Mouse (Mus musculus) heart, postnatal 4 days (tissue): ENCODE data around the gene Lypd5. TPM values are rescaled to one million over a fixed set of nuclear protein-coding genes. Genes with fewer than 3 reads are reported as not detected.

Source experiments
- DNase-seq: peaks from one replicate; pipeline ENCODE4 v3.0.0; 2021
- total RNA-seq, 2 experiments: library from RNA; stranded (reverse); gene quantifications; 2 replicates each; pipeline ENCODE4 v1.2.3; 2021

The Lypd5 gene
- total RNA-seq, 2 experiments from 2014 or later = not detected

DNA sequence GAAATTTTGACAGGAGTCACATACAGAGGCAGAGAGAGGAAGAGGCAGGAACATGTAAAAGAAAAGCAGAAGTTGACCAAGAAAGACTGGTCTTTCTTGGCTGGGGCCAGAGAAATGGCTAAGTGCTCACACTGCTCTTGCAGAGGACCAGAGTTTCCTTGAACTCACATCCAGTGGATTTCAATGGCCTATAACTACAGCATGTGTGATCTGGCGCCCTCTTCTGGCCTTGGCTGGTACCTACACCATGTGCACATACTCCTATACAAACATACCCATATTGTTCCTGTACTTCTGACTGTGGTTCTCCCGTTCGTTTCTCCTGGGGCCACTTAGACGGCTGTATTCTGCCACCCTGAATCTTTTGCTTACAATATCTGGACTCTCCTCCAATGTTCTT is 12.0 kb downstream of the Lypd5 start:
- DNase-seq = no peak

DNA sequence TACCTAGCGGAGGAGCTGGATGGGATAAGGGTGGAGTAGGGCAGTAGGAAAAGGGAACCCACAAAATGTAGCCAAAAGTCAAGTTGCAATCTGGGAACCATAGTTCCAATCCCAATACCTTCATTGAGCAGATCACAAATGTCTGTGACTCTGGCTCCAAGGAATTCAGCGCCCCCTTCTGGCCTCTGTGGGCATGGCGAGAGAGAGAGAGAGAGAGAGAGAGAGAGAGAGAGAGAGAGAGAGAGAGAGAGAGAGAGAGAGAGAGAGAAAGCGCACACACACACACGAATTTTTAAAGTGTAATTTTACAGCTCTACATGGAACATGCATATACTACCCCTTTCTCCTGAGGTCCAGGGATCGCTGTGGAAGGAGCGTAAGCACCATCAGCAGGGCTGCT is 14.2 kb downstream of the Lypd5 start:
- peak; percentile 44 for DNase-seq

DNA sequence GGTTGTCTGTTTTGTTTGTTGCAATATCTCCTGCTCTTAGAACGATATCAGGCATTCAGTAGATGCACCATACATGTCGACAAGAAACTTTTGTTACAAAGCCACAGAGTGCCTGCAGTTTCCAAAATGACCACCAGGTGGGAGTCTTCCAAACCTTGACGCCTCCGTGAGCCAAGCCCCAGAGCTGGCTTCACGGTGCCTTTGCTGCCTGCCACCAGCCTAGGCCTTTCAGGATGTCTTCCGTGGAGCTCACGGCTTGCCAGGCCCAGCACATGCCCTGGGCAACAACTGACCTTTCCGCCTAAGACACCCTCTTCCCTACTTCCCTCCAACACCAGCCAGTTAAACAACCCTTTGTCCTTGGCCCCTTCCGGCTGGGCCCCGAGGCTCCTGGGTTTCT is 15.8 kb downstream of the Lypd5 start:
- DNase-seq = peak; percentile 87

DNA sequence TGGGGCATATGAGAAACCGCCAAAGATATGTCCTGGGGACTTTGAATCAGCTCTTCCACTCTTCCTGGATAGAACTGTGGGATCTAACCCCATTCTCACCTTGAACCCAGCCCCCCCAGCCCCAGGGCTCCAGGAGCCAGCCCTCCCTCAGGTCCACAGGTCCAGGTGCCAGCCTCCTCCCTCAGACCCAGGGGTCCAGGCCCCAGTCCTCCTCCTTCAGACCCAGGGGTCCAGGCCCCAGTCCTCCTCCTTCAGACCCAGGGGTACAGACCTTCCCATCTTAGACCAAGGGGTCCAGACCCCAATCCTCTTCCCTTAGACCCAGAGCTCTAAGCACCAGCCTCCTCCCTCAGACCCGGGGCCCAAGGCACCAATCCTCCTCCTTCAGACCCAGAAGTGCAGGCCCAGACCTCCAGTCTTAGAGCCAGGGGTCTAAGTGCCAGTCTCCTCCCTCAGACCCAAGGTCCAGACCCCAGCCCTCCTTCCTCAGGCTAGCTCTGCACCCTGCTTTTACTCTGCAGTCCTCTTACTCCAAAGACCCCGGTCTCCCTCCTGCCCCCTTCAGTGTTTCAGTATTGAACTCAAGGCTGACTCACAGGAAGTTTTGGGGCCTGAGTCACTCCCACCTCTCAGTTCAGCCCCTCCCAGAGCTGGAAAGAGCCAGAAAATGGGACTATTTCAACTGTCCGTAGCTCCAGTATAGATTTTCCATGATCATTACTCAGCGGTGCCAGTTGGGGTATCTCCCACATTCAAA is 16.4 kb downstream of the Lypd5 start:
- no peak for DNase-seq

DNA sequence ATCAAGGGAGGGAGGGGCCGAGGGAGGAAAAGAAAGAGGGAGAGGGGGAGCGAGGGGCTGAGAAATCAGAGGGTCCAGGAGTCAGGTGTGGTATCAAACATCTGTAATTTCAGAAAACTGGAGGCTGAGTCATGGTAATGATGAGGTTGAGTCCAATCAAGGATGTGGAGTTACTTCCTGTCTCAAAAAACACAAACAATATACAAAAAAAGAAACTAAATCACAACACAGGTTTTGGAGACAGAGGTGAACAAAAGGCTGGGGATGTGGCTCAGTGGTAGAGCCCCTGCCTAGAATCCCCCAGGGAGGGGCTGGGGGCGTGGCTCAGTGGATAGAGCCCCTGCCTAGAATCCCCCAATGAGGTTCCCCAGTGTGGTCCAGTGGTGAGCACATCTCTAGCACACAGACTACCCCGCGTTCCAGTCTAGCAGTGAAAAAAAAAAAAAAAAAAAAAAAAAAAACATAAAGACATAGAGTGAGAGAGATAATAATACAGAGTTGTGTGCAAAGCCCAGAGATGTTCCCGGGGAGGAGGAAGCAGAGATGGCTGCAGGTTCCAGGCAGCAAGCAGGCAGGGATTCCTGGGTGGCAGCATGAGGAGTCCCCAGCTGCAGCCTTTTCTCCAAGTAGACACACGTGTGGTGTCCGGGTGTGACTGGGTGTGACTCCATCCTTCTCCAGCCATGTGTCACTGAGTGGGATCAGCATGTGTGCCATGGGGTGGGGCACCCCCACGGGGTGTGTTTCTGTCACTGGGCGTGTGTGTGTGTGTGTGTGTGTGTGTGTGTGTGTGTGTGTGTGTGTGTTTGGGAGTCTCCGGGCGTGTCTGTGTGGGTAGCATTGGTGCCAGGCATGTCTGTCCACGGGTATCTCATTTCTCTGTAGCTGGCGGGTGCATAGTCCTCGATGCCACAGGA is 18.0 kb downstream of the Lypd5 start:
- no peak for DNase-seq

DNA sequence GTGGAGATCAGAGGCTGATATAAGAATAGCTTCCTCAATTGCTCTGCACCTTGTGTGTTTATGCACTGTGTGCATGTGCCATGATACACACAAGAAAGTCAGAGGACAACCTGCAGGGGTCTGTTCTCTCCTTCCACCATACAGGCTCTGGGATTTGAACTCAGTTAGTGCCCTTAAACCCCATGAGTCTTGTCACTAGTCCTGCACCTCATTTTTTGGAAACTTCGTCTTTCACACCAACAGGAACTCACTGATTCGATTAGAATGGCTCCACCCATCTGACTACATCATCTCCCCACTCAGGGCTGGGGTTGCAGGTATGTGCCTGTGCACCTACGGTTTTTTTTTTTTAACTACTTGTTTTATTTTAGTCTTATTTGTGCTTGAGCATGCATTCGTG is 19.2 kb downstream of the Lypd5 start:
- no peak for DNase-seq

DNA sequence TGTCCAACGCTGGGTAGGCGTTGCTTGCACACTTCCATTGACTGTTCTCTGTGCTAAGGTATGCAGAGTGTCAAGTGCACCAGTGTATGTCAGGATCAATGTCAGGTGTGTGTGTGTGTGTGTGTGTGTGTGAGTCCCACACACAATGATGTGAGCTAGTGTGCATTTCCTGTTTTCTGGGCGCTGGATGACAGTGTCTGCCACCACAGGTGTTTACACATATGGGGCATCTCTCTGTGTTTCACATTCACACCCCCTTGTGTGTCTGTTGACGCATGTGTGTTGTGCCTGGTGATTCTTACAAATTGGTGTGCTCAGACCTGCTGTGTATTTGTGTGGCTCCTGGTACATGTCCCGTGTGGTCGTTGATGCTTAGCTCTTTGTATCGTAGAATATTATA is 19.9 kb downstream of the Lypd5 start:
- DNase-seq = no peak

DNA sequence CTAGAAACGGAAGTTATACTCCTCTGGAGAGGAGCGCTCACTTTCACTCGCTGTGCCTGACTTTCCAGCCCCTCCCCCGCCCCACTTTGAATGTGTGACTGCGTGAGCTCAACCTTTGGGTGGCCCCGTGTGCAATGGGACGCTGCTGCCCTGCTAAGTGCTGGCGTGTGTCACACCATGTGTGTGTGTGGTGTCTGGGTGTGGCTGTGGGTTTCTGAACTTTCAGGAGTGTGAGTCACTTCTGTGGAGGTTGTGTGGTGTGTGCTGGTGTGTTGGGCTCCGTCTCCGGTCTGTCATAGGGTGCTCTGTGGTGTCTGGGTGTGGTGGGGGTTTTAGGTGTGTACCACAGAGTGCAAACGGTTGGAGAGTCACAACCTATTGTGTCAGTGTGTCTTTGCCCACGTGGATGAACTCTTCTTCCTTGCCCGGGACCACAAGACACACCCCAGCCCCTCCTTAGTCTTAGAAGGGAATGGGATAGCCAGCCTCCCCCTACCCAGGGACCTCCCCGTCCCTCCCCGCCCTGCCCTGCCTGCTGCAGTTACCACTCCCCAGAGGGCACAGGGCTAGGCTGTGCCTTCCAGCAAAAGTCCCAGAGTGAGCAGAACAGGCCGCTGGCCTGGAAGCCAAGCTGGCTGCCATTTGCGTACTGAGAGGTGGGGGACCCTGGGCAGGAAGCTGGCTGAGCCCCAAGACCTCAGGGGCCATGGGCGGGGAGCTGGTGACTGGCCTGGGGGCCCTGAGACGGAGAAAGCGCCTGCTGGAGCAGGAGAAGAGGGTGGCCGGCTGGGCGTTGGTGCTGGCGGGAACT is 20.9 kb downstream of the Lypd5 start, which contains the start of gene Kcnn4:
Kcnn4 (plus strand) TSS at position 533 of the 811 bp plus-strand sequence.
- DNase-seq = no peak

DNA sequence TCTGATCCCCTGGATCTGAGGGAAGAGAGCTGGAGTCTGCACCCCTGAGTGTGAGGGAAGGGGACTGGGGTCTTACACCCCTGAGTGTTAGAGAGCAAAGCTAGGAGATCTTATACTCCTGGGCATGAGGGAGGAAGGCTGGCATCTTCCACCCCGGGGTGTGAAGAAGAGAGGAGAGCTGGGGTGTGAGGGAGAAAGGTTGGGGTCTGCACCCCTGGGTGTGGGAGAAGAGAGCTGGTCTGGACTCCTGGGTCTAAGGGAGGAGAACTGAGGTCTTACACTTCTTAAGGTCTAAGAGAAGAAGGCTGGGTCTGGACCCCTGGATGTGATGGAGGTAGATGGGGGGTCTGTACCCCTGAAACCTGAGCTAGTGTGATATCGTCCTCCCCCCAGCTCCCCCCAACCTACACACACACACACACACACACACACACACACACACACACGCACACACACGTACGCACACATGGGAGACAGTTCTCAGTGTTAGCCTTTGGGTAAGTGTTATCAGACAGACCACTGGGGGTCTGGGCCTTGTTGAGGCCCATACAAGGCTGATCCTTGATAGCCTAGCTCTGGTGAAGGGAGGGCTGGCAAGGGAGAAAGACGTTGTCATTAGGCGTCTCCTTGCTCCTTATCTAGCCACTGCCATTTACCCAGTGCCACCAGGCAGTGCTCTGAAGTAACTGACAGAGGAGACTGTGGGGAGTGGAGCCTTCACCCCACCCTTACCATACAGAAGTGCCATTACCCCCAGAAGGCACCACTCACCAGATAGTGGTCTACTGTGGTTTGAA is 22.2 kb downstream of the Lypd5 start:
- DNase-seq = no peak

DNA sequence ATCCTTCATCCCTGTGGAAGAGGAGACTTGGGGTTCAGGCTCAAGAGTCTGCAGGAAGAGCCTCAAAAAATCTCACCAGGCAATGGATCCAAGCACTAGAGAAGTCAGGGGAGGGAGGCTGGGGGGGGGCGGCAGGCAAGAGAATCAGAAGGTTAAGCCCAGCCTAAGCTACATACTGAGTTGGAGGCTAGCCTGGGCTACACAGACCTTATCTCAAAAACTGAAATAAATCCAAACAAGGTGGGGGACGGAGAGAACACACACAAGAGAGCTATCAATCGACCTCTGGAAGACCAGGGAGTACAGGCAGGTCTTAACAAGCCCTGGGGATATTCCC is 22.8 kb downstream of the Lypd5 start:
- no peak for DNase-seq

DNA sequence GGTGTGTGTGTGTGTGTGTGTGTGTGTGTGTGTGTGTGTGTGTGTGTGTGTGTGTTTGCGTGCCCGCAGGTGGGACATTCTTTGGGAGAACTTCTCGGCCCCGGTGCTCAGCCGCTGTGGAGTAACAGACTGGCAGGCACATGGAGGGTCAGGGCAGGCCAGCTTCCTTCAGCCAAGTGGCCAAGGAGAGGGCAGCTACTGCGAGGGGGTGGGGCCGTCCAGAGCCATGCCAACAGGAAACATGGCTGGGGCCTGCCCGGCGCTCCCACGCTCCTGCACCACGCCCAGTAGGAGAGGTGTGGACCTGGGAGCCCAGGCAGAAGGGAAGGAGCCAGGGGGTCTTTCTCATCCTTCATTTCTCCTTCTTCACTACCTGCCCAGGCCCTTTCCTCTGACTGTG is 23.3 kb downstream of the Lypd5 start:
- peak; percentile 25 for DNase-seq

DNA sequence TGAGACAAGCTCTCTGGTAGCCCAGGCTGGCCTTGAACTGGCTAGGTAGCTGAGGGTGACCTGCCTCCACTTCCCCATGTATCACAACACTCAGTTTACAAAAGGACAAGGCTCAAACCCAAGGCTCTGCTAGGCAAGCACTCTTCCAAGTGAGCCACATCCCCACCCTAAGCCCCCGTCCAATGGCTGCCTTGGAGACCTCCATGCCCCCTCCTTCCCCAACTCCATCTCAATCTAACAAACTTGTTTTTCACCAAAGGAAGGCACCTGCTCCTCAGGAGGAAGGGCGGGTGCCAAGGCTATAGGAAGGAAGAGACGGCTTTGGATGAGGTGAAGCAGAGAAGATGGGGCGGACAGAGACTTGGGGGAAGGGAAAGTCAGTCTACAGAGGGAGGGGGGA is 23.8 kb downstream of the Lypd5 start:
- DNase-seq = no peak

DNA sequence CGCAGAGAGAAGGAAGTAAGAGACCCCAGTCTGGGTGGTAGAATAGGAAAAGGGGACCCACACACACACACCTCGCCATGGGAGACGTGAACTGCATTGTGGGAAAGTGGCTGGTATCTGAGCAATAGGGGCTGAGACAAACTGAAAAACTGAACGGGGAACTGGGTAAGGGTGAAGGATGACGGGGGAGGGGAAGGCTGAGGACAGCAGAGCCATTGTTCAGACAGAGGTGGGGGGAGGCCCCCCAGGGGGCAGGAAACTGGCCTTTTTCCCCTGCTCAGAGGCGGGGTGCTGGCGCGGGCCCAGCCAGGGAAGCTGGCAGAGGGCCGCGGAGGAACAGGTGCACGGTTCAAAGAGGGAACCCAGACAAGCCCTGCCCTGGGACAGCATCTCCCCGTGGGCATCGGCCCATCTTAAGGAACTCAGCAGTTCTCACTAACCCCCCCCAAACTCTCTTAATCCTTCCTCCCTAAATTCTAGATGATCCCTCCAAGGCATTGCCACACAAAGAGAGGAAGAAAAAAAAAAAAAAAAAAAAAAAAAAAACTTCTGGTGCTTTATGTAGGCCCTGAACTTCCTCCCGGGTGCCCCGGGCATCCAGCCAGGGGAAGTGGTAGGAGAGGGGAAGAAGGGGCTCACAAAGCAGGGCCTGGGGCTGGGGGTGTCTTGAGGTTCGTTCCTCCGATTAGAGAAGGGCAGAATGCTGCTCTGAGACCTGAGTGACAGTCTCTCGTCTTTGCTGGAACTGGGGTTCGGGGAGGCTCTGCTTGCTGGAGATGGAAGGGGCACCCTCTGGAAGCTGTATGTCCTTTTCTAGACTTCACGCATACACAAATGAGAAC is 24.8 kb downstream of the Lypd5 start:
- DNase-seq = peak; percentile 50

DNA sequence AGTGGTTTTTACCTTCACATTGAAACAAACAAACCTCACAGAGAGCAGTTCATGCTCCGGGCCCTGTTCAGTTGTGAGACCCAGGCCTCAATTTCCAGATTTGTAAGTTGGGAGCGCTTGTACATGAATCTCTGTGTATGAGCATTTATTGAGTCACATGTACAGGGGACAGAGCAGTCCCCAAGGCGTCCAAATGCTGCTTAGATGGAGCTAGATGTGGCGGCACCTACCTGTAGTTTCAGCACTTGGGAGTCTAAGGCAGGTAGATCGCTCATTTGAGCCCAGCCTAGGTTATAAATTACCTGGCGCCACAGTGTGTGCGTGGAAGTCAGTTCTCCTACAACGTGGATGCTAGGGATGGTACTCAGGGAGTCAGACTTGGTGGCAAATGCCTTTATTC is 27.5 kb downstream of the Lypd5 start:
- no peak for DNase-seq

DNA sequence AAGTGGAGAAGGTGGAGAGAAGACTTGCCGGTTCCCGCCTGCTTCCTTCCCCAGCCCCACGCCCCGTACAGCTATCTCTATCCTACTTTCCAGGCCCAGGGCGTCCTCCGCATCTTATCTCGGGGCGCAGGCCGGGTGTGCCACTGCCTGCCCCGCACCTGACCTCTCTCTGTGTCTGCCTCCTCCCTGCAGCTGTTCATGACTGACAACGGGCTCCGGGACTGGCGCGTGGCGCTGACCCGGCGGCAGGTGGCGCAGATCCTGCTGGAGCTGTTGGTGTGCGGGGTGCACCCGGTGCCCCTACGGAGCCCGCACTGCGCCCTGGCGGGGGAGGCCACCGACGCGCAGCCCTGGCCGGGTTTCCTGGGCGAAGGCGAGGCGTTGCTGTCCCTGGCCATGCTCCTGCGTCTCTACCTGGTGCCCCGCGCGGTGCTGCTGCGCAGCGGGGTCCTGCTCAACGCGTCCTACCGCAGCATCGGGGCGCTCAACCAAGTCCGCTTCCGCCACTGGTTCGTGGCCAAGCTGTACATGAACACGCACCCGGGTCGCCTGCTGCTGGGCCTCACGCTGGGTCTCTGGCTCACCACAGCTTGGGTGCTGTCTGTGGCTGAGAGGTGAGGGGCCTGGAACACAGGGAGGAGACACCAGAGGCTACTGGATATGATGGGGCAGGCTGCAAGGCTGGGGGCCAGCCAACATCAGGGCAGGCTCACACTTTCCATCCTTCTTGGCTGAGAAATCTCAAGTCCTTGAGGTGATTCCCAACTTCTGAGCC is 28.3 kb downstream of the Lypd5 start:
- peak; percentile 59 for DNase-seq

DNA sequence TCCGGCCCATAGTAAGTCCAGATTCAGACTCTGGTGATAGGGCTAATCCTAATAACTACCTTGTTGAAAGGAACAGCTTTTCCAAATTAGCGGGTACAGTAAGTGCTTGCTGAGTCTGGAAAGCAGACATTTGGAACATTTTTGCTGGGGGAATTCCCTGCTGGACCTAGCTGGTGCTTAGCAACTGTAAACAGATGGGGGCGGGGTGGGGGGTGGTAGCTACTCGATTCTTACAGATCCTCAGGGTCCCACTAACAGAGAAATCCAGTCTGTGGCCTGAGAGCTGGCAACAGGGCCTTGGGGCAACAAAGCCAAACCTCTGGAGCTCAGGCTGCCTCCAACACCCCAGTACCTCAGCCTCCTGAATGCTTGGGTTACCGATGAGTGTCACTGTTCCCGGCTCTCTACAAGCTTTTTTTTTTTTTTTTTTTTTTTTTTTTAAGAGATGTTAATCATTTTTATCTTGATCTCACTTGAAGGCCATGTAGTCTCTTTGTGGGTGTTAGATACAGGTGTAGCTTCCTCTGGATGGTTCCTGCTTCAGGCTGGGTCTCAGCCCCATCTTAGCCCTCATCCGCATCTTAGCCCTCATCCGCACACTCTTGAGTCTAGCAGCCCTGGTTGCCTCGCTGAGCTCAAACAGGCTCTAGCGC is 29.2 kb downstream of the Lypd5 start:
- DNase-seq = no peak

DNA sequence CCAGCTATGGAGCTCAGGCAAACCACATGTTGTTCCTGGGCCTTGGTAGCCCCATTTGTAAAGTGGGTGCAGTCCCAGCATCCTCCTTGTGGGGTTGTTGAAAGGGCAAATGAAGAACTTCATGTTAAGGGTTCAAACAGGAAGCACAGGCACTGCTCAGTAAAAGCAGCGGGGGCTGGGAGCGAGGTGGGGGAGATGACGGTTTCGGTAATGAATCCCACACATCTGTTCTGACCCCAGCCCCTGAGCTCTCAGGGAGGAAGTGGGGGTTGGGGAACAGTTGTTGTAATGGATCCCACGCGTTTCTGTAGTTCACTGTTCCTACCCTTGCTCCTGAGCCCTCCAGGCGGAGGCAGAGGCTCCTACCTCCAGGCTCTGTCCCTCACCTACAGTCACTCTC is 30.9 kb downstream of the Lypd5 start:
- no peak for DNase-seq

DNA sequence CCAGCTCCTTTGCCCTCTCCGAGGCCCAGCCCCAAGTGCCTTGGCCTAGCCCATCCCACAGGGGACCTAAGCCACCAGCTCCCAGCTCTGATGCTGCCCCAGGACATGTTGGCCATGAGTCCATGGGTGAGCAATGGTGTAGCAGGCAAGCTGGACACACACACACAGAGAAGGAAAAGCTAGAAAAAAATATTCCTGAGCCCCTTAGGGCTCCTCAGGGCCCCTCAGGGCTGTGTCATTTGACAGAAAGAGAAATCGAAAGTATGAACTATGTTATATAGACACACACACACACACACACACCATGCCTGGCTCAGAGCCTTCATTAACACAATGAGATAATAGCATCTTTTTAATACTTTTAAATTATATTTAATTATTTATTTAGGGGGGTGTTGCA is 31.4 kb downstream of the Lypd5 start:
- DNase-seq = no peak

DNA sequence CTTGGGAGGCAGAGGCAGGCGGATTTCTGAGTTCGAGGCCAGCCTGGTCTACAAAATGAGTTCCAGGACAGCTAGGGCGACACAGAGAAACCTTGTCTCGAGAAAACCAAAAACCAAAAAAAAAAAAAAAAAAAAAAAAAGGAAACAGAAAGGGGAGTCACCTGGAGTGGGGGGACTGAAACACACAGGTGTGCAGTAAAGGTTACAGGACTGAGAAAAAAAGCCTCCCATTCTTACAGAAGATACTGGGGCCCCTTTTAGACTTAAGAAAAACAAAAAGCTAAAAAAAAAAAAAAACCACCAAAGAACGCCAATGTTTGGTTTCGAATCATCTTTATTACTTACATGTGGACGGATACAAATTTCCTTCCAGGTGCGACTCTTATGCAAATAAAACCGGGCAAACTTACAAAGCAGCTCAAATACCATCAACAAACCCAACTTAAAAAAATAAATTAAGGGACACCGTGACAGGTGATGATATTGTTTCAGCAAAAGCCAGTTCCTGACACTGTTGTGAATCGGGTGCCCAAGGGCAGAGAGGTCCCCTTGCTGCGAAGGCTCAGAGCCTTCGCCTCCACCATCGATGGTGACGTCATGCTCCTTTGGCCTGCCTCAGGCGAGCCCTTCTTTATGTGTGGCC is 33.9 kb downstream of the Lypd5 start:
- no peak for DNase-seq
